Mouse (Mus musculus) left cerebral cortex, adult 9 months (tissue): ENCODE results near the gene 1700020A23Rik.
A peak's percentile ranks its signal among the peaks of the same experiment; 100 is the strongest.
"Not testable (repeated sequence)": the region's sequence is repeated elsewhere in the genome, so short reads cannot be mapped to it uniquely, and the experiment has no call there.

ENCODE experiments used
- DNase-seq, 2 experiments: peaks; one replicate each; pipeline ENCODE4 v3.0.0; 2022; ENCODE audit warnings: low spot score in 2 of 2

Gene 1700020A23Rik

DNA sequence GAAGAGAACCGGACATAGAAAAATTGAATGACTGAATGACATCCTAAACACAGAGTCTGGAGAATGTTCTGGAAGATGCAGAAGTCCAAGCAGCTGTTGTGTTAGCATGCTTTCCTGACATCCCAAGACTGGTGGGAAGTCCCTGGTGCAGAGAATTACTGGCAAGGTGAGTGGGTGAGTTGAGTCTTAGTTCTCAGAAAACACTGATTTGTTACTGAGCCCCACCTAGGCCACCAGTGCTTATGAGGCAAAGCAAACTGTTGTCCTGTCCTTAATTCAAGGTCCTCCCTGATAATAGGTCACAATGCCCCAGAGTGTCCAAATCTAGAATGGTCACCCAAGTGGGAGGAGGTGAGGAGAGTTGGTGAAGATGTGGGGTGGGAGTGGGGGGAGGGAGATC, at the start of gene 1700020A23Rik, which contains the start of gene Gm28372:
1700020A23Rik (plus strand) TSS at position 321 of the 400 bp plus-strand sequence.
Gm28372 (plus strand) TSS at position 301 of the 400 bp plus-strand sequence.
- no peak for DNase-seq

DNA sequence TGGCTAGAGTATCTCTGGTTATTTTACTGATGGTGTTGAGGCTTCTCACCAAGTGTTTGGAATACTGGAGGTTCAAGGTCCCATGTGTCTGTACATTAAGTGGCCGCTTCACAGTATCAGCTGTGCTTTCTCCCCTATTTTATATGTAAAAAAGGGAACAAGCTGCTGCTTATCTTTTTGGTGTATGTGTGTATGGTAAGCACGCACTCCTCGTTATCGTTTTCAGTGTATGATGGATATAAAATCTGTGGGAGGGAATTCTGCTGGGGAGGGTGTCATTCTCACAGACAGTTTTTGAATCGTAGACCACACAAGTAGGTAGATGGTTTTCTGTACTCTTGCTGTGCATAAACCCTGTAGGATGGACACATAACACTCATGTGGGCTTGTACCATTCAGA, 47.5 kb upstream of the 1700020A23Rik start:
- DNase-seq: no peak

DNA sequence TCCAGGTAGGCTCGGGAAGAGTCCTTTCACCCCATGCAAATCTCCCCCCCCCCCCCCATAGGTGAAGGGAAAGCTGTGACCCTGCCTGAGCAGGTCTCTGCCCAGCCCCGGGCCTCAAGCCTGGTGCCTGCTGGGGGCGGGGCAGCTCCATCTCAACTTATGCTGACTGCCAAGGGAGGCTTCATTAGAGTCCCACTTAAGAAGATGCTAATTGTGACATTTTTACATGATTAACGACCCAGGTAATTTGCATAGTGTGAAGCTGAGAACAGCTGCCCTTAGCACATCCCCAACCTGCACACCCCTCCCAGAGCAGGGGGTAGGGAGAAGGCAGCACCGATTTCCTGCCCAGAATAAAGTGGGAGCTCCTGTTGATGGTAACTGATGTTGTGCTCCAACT, 46.2 kb upstream of the 1700020A23Rik start:
- DNase-seq: no peak

DNA sequence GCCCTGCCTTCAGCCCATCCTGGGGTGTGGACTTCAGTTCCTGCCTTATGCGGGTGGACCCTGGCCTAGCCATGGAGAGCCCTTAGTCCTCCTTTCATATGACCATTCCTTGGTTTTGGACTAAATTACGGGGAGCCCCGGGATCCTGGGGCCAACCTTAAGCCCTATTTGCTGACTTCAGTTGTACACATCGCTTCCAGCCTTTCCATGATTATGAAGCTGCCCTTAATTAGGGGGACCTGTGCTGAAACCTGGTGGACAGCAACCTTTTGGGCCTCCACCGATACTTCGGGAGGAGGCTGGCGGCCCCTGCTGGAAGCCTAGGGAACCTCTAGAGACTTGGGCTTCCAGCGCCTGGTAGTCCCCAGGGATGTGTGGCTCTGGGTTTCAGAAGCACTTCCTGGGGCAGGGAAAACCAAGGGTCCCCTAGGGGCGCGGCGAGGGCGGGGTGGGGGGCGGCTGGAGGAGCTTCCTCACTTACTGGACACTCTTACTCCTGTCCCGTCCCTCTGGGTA, 42.5 kb upstream of the 1700020A23Rik start:
- peak in 1 of 2 experiments; percentile 31 for DNase-seq

DNA sequence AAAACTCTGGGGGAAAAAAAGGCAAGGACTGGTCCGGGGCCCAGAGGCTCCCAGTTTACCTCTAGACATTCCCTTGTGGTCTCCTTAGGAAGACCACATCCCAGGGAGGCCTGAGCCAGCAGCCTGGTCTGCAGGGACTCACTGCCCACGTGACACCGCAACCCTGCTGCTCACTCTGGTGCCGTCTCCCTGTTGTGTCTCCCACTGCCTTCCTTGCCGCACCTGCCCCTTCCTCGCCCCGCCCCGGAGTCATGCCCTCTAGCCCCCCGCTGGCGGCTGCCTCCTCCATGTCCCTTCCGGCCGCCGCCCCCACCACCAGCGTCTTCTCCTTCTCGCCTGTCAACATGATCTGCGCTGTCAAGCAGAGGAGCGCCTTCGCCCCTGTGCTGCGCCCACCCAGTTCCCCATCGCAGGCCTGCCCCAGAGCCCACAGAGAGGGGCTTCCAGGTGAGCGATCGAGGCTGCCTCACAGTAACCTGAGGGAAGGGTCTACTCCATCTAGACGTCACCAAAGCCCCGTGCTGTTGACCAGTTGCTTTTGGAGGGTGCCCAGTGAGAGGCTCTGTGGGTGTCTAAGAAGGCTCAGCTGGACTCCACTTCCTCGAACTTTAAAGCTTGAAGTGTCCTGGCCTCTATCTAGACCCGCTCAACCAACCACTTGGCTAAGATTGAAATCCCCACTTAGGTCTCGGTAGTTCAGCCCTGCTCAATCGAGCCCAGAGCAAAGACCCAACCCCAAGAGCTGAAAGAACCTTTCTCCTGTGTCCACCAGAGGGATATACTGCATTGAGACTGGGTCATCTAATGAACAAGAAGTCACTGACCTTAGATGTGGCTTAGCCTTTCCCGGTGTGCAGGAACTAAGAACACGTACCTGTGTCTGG, 39.6 kb upstream of the 1700020A23Rik start:
- no peak for DNase-seq

DNA sequence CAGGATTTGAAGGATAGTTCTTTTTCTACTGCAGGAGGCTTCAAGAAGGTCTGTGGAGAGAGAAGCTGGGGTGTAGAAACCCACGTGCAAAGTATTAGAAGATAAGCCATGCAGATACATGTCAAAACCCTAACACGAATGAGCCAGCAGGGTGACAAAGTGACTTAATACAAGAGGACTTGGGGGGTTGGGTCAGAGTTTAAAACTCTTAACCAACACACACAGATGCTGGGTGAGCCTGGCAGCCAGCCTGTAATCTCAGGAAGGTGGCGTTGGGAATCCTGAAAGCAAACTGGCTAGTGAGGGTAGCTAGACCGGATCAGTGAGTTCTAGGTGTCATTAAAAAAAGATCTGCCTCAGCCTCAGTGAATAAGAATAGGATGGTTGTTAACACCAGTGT, 37.7 kb upstream of the 1700020A23Rik start:
- no peak for DNase-seq

DNA sequence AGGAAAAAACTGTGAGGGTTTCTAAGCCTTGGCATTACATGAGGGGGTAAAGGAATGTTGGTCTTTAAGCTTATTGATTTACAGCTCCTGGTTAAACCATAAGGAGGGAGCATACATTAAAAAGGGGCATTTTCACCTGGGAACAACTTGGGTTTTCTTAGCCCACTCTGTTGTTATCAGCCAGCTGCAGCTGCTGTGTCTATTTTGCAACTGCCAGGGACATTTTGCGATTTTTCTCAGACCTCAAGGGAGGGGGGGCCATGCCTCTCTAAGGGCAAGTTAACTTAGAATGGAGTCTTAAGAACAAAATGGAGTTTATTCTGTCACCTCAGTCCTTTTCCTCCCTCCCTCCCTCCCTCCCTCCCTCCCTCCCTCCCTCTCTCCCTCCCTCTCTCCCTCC, 32.0 kb upstream of the 1700020A23Rik start:
- DNase-seq: not testable (repeated sequence)

DNA sequence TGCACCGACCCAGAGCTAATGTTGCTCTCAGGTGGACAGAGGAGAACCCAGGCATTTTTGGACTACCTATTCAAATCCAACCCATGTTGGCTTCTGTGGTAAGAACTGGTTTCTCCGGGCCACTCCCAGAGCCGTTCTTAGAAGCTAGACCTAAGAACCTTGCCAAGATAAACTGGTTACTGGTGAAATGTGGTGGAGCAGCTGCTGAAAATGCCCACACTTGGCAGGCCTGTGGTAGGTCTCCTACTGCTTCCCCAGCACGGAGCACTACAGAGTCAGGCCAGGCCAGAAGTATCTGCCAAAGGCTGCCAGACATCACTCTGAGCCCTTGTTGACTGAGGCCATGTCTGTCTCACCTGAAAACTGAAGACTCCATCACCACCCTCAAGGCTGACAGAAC, 30.1 kb upstream of the 1700020A23Rik start:
- no peak for DNase-seq

DNA sequence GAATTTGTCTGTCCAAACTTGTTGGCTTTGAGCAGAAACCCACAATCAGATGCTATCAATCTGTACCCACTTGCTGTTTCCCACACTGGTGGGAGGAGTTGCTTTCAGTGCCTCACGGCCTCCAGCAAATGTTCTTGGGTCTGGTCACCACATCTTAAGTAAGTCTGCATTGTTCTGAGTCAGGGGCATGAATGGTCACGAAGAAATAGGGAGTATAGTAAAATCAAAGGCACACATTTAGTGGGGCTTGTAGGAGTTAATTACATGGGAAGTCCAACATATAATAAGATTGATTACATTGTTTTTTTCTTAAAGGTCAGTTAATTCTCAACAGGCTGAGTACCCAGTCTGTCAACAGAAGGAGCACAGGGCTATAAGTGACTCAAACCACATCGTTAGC, 21.9 kb upstream of the 1700020A23Rik start:
- DNase-seq: no peak

DNA sequence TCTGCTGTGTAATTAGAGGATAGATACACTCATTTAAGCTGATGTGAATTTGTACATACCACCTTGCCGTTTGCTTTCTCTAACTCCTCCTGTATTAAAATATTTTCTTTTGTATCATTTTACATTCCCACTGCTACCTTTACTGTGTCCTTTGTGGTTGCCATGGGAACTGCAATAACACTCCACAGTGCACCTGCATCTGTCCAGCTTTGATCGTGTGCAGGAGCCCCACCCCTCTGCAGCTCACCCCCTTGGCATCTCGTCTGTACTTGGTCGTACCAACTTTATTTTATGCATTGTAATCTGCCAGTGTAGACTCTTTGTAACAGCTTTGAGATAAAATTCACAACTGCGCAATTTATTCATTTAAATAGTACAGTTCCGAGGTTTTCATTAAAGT, 21.2 kb upstream of the 1700020A23Rik start:
- DNase-seq: no peak

DNA sequence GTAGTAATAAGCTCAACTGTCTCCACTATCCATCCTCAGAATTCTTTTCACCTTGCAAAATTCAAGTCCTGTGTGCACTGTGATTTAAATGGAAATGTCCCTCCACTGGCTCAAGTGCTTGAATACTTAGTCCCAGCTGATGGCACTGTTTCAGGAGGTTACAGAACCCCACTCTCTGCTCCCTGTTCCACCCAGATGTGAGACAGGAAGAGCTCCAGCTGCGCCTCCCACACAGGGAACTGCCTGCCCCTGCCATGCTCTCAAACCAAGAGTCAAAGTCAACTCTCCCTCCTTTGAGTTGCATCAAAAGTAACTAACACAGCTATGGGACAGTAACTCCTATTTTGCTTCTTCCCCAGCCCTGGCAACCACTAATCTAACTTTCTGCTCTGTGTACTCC, 18.8 kb upstream of the 1700020A23Rik start:
- DNase-seq: no peak

DNA sequence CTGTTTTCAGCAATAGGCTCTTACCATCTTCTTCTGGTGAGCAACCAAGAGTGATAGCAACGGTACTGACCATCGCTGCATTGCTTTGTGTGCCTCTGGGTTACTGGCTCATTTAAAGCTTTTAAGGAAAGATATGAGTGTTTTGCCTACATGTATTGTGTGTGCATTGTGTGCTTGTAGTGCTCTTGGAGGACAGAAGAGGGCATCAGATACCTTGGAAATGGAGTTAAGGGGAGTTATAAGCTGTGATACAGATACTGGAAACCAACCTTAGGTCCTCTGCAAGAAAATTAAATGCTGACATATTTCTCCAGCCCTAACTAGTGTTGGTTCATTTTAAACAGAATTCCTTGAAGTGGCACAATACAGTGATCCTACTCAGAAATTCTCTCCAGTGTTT, 16.3 kb upstream of the 1700020A23Rik start:
- DNase-seq: no peak

DNA sequence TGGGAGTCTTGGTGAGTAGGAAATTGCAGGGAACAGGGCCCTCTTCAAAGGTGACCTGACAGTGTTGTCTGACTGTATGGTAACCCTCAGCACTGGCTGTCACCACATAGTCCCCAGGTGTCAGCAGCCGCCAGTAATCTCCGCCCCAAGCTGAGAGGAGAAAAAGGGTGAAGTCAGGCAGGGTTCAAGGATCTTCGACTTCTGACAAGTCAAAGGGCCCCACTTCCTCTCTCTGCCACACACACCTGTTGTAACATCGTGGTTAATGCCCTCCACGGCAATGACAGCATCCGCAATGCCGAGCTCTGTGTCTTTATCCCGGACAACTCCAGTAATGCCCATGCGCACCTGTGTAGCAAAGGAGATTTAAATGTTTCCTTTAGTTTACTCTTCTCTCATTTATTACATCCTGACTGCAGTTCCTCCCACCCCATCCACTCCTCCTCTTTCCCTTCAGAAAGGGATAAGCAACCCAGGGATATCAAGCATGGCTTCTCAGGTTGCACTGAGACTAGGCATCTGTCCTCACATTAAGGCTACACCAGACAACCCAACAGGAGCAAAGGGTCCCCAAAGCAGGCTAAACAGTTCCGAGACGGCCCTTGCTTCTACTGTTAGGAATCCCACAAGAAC, 13.9 kb upstream of the 1700020A23Rik start:
- DNase-seq: no peak

DNA sequence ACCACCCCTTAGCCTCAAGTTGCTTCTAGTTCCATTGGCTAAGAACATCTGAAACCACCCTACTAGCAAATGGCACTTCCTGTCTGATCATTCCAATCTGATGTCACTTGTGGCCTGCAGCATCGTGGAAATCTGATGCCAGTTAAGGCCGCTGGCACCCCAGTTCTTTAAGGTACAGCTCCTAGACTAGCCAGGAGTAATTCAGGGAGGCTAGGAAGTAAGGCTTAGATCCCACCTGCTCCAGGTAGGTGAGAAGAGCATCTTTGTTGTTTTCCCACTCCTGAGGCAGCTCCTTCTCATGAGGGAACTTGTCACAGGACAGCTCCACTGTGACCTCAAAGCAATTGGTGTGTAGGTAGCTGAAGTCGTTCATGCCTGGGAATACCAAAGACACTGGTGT, 12.2 kb upstream of the 1700020A23Rik start:
- no peak for DNase-seq

DNA sequence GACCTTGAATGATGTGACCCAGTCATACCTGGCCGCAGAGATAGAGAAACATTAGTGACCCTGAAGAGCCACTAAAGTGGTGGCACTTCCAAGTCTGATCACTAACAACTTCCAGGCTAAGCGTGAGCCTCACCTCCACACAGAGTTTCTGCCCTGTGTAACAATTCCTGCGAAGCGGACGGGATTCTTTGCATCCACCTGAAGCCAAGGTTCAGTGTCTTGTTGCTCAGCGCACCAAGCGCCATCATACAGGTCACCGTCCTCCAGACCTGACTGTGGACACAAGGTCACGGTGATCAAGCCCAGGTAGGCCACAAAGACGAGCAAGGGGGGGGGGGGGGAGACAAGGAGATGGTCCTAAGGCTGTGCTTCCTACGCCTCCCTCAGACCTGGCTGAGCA, 9.4 kb upstream of the 1700020A23Rik start:
- DNase-seq: no peak

DNA sequence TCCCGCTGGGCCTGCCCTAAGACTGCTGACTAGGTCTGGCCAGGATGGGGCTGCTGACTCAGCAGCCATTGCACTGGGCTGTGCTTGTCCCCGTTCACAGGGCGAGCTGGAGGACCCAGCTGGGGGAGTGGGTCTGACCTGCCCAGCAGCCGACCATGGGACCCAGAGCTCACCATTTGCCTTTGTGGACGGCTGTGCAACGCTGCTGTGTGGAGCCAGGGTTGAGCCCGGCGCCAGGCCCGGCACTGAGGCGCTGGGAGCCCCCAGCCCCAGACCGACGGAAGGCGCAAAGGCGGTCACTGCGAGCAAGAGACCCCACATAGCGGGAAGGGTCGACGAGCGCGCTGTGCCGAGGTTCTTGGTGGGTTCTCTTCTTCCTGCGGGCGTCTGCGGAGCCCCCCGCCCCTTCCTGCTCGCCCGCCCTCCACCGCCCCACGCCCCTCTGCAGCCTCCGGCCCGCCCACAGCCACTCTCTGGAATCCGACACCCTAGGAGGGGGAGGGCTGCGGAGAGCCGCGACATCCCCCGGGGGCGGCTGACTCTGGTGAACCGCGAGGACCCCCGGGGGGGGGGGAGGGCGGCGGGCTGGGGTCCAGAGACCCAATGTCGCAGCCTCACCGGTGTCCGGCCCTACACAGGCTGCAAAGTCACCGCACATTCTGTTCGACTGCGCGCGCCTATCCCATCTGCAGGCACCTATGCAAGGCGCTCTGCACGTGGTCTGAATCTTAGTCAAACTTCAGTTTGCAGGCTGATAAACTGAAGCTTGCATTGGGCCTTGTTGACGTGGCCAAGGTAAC, 7.7 kb upstream of the 1700020A23Rik start, which contains the start of gene Cpxm1:
Cpxm1 (minus strand) TSS at position 389 of the 800 bp plus-strand sequence.
- DNase-seq: no peak

DNA sequence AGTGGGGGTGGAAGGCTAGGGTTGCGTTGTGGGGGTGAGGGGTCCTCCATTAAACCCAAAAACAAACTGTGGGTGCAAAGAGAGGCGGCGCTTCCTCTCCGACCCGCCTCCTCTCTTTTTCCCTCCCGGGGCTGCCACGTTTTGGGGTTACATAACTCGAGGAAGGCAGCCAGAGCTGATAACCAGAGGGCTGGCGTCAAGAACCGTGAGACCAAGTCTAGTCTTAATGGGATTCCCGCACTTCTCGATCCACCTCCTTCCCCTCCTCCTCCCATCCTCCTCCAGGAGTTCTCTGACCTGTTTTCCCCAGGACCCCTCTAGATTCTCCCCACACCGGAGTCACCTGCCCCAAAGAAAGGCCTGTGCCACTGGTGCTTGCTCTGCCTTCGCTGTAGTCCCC, 7.0 kb upstream of the 1700020A23Rik start:
- DNase-seq: no peak

DNA sequence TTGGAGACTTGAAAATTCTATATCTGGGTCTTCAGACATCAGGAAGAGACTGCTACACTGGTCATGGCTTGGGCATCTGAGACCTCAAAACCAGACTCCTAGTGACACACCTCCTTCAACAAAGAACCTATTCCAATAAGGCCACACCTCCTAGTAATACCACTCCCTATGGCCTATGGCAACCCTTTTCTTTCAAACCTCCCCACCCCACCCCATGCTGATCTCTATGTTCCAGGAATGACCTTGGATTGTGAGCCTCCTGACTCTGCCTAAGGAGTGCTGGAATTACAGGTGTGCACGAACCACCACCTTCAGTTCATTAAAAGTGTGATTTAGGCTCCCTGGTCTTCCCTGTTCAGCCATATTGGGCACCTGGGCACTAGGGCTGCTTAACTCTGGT, 5.0 kb upstream of the 1700020A23Rik start:
- DNase-seq: no peak

DNA sequence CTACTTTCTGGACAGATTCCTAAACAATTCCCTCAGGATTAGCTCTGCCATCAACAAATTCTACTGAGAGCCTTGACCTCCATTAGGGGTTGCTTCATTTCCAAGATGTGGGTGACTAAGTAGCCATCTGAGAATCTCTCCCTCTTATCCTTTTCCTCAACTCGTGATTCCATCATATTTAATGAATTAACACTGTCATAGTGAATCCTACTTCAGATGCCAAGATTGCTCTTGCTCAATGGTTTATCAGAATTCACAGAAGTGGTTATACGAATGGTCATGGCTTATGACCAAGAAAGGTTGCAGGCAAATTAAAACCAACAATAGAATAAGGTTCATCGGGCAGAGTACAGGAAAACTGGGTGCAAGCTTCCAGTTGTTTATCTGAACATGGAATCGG, 3.2 kb upstream of the 1700020A23Rik start:
- no peak for DNase-seq

DNA sequence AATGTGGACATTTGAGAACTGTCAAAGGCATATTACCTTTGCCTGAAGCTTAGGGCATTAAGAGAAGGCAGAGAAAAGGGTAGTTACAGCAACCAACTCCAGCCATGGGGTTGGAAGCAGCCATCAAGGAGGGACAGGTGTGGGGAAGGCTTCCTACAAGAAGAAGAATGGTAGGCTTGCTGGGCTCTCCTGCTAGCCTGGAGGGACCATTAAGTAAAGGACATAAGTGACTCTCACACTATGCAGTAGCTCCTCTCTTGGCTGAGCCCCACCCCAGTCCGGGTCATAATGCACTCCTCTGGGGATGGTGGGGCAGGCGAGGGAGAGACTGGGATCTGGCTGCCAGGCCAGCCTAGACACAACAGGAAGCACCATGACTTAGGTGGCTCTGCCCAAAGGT, 1.1 kb downstream of the 1700020A23Rik start, which contains the start of gene Tmem239:
Tmem239 (plus strand) TSS at position 301 of the 400 bp plus-strand sequence.
- DNase-seq: no peak

DNA sequence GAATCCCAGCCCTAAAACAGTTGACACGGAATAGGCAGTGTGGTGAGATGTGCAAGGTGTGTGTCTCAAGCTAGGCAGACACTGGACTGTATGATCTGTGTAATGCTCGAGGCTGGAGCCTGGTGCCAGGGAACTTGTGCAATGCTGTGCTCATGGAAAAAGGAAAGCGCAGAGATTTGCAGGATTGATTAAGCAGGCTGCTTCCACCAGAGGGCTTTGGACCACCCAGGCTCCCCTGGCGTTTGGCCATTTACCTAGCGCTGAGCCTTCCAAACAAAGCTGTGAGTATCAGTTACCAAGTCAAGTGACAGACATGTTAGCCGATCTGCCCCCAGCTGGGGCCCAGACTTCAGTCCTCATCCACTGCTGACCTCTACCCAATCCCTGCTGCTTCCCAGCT, 3.1 kb downstream of the 1700020A23Rik start:
- no peak for DNase-seq
